Mouse (Mus musculus) CD8-positive naive resting alpha-beta T cell, adult 2 months (primary cell): ENCODE measurements around the gene Klhl3.
"Not testable (repeated sequence)": the region's sequence is repeated elsewhere in the genome, so short reads cannot be mapped to it uniquely, and the experiment has no call there.

Experiments
- DNase-seq, 2 experiments: peaks; one replicate each; pipeline ENCODE4 v3.0.0; 2022; ENCODE audit warnings: low read depth in 2 of 2, low spot score in 2 of 2

Gene Klhl3

GRCm38 (mm10) chr13:58113061-58113900, at the start of gene Klhl3:
TSS of gene Klhl3 (minus strand) at chr13:58113592.
- peak; percentile 45 to 70 for DNase-seq

GRCm38 (mm10) chr13:58160761-58161160, 47.4 kb upstream of the Klhl3 start:
- no peak for DNase-seq

GRCm38 (mm10) chr13:58158099-58158912, 44.9 kb upstream of the Klhl3 start:
- DNase-seq, result peak; percentile 80 to 90

GRCm38 (mm10) chr13:58157447-58158098, 44.2 kb upstream of the Klhl3 start, which contains the start of gene Idnk:
TSS of gene Idnk (plus strand) at chr13:58157649.
- peak; percentile 51 for DNase-seq

GRCm38 (mm10) chr13:58157036-58157435, 43.6 kb upstream of the Klhl3 start:
- no peak for DNase-seq

- DNase-seq, result peak in 1 of 2 experiments; percentile 43
Measured at GRCm38 (mm10) chr13:58156031-58156430, 42.6 kb upstream of the Klhl3 start.

GRCm38 (mm10) chr13:58150442-58150841, 37.0 kb upstream of the Klhl3 start:
- no peak for DNase-seq

GRCm38 (mm10) chr13:58149629-58150028, 36.2 kb upstream of the Klhl3 start:
- no peak for DNase-seq

- no peak for DNase-seq
Measured at GRCm38 (mm10) chr13:58149033-58149558, 35.7 kb upstream of the Klhl3 start.

- DNase-seq, result no peak
Measured at GRCm38 (mm10) chr13:58148256-58148831, 35.0 kb upstream of the Klhl3 start.

- DNase-seq, result no peak
Measured at GRCm38 (mm10) chr13:58147760-58148159, 34.4 kb upstream of the Klhl3 start.

- DNase-seq, result not testable (repeated sequence)
Measured at GRCm38 (mm10) chr13:58146603-58147002, 33.2 kb upstream of the Klhl3 start.

- DNase-seq, result no peak
Measured at GRCm38 (mm10) chr13:58131692-58132091, 18.3 kb upstream of the Klhl3 start.

- no peak for DNase-seq
Measured at GRCm38 (mm10) chr13:58129687-58130246, 16.4 kb upstream of the Klhl3 start.

- DNase-seq, result peak; percentile 87 to 91
Measured at GRCm38 (mm10) chr13:58128768-58129671, 15.6 kb upstream of the Klhl3 start.

- DNase-seq, result peak; percentile 92 to 93
Measured at GRCm38 (mm10) chr13:58128396-58128767, 15.0 kb upstream of the Klhl3 start, which contains the start of gene Hnrnpa0. TSS of gene Hnrnpa0 (minus strand) at chr13:58128556.

GRCm38 (mm10) chr13:58127766-58128361, 14.5 kb upstream of the Klhl3 start:
- DNase-seq, result peak in 1 of 2 experiments; percentile 52

- DNase-seq, result no peak
Measured at GRCm38 (mm10) chr13:58126862-58127765, 13.7 kb upstream of the Klhl3 start.
